Mouse (Mus musculus): ENCODE data around the gene Plin4.
A peak's percentile ranks its signal among the peaks of the same experiment; 100 is the strongest.
"Not testable (repeated sequence)": the region's sequence is repeated elsewhere in the genome, so short reads cannot be mapped to it uniquely, and the experiment has no call there.

The Plin4 gene

GRCm38 (mm10) chr17:56098711-56099572, 10.7 kb downstream of the Plin4 start:
- DNase-seq: no peak

GRCm38 (mm10) chr17:56098180-56098579, 11.4 kb downstream of the Plin4 start:
- DNase-seq: no peak

GRCm38 (mm10) chr17:56096883-56097282, 12.7 kb downstream of the Plin4 start:
- no peak for DNase-seq

- no peak for DNase-seq
Observed at GRCm38 (mm10) chr17:56092794-56093193, 16.8 kb downstream of the Plin4 start.

- no peak for DNase-seq
Observed at GRCm38 (mm10) chr17:56092312-56092711, 17.3 kb downstream of the Plin4 start.

GRCm38 (mm10) chr17:56080781-56081585, 28.6 kb downstream of the Plin4 start:
- peak; percentile 92 for DNase-seq

GRCm38 (mm10) chr17:56079921-56080320, 29.7 kb downstream of the Plin4 start:
- DNase-seq: no peak

- peak; percentile 100 for DNase-seq
Observed at GRCm38 (mm10) chr17:56078880-56079795, 30.5 kb downstream of the Plin4 start, which contains the start of gene Hdgfl2. TSS of gene Hdgfl2 (plus strand) at chr17:56079634.

GRCm38 (mm10) chr17:56078361-56078760, 31.2 kb downstream of the Plin4 start:
- peak; percentile 10 for DNase-seq

- DNase-seq: no peak
Observed at GRCm38 (mm10) chr17:56077523-56077922, 32.1 kb downstream of the Plin4 start.

GRCm38 (mm10) chr17:56074827-56075208, 34.8 kb downstream of the Plin4 start, which contains the start of gene Ubxn6:
TSS of gene Ubxn6 (minus strand) at chr17:56075028.
- peak; percentile 98 for DNase-seq

- DNase-seq: peak; percentile 89
Observed at GRCm38 (mm10) chr17:56074097-56074826, 35.3 kb downstream of the Plin4 start.

- no peak for DNase-seq
Observed at GRCm38 (mm10) chr17:56072243-56072642, 37.4 kb downstream of the Plin4 start.

- DNase-seq: no peak
Observed at GRCm38 (mm10) chr17:56071126-56071525, 38.5 kb downstream of the Plin4 start.

- no peak for DNase-seq
Observed at GRCm38 (mm10) chr17:56069066-56069465, 40.5 kb downstream of the Plin4 start.

GRCm38 (mm10) chr17:56066451-56066850, 43.2 kb downstream of the Plin4 start:
- DNase-seq: no peak

- DNase-seq: not testable (repeated sequence)
Observed at GRCm38 (mm10) chr17:56065715-56066114, 43.9 kb downstream of the Plin4 start.

- DNase-seq: no peak
Observed at GRCm38 (mm10) chr17:56062081-56062480, 47.5 kb downstream of the Plin4 start.

GRCm38 (mm10) chr17:56057381-56058120, 52.1 kb downstream of the Plin4 start:
- DNase-seq: no peak

- no peak for DNase-seq
Observed at GRCm38 (mm10) chr17:56055945-56056678, 53.5 kb downstream of the Plin4 start.
